In the genomic region with DNA sequence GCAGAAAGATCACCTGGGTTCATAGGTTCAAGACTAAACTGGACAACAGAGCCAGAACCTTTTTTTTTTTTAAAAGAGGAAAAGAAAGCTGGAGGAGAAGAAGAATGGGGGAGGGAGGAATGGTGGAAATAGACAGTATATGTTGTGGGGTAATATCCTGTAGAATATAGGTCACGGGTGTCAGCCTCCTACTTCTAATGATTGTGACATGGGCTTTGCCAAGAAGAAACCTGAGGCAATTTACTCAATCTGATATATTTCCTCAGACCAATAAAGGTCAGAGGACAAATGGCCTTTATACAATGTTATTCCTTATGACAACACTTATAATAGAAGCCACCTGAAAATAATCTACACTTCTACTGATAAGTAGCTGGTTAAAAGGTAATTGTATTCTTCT, we compare ENCODE assay signal across 19 mouse cellular contexts. TPM values are rescaled to one million over a fixed set of nuclear protein-coding genes. Genes with fewer than 3 reads are reported as not detected.
DNase-seq lines count a peak whose midpoint lies in the region; ATAC-seq lines count a peak whose summit lies in the region.
"Had no signal": no experiment of that assay in that cellular context is flagged by ENCODE, and none has a peak within 500 bp of the region (broad histone marks: within the 10 kb centered on the region; RNA-seq: fewer than 3 reads in every experiment).

No protein-coding gene starts in this region.

- H3K27ac ChIP-seq in brown adipose tissue, adult 24 weeks (replicated peaks; ENCODE audit: low read depth, low read length) = peak overlapping the region; percentile 42
- H3K27ac ChIP-seq: embryonic facial prominence, embryonic 12.5 days; forebrain, embryonic 12.5 days; forebrain, embryonic 15.5 days; hindbrain, embryonic 13.5 days had no signal

- peak; percentile 73 for ATAC-seq in granulocyte monocyte progenitor cell, adult 5-6 weeks (replicated peaks; ENCODE audit: poor library complexity, severe bottlenecking)
- ATAC-seq in monocyte, adult 5-6 weeks (replicated peaks; ENCODE audit: insufficient number of reproducible peaks, low FRiP score, low TSS enrichment, poor library complexity, severe bottlenecking) = peak; percentile 25; the same call in 1 of the 2 replicates

- peak; percentile 41 for DNase-seq in 416B (ENCODE audit: low read depth)
- no peak for DNase-seq in layer of hippocampus, adult 9-10 months (ENCODE audit: low spot score)
- DNase-seq in right cerebral cortex, adult 18-20 months = no peak
- DNase-seq in kidney, postnatal 36 days = no peak
- DNase-seq: adrenal gland, adult 8-10 months; adrenal gland, postnatal 25 days; cerebellum, adult 11 months; cerebellum, adult 2 months; cerebellum, adult 9-11 months; cerebellum, postnatal 25 days; gastrocnemius, postnatal 10 days; gastrocnemius, postnatal 36 days had no signal

- no peak overlapping the region for H3K4me3 ChIP-seq in brown adipose tissue, adult 24 weeks (ENCODE audit: insufficient read depth, low read depth, low read length)
- H3K4me3 ChIP-seq: embryonic facial prominence, embryonic 12.5 days; forebrain, embryonic 12.5 days; forebrain, embryonic 15.5 days had no signal

- peaks cover 13% of the 10 kb centered on the region for H3K4me1 ChIP-seq in brown adipose tissue, adult 24 weeks (ENCODE audit: control insufficient read depth, insufficient read depth, insufficient read length, low read length)
- H3K4me1 ChIP-seq: embryonic facial prominence, embryonic 12.5 days had no signal

RNA-seq across cellular contexts. Expression of a gene that starts 21.7 kb away (rescaled TPM):
- polyA plus RNA-seq in brown adipose tissue, adult 24 weeks (2012; ENCODE audit: insufficient read depth, insufficient read length, missing spikeins) = 21.6 and 23.3 TPM in 2 replicates
- total RNA-seq in granulocyte monocyte progenitor cell, adult 5-6 weeks (2014; fragmentation: Nextera tagmentation) = 22.4 and 24.1 TPM in 2 replicates
- total RNA-seq in granulocyte monocyte progenitor cell, adult 5-6 weeks (2017) = 17.5 and 18.9 TPM in 2 replicates
- 58.8 to 70.8 TPM (median 64.9 TPM) in 3 replicates for total RNA-seq in monocyte, adult 5-6 weeks (2017)
